Mouse (Mus musculus): ENCODE data around the gene Dlg5. TPM values are rescaled to one million over a fixed set of nuclear protein-coding genes. Genes with fewer than 3 reads are reported as not detected.

The Dlg5 gene
- polyA plus RNA-seq, 1 experiment from 2014 or later = 10.5 TPM

DNA sequence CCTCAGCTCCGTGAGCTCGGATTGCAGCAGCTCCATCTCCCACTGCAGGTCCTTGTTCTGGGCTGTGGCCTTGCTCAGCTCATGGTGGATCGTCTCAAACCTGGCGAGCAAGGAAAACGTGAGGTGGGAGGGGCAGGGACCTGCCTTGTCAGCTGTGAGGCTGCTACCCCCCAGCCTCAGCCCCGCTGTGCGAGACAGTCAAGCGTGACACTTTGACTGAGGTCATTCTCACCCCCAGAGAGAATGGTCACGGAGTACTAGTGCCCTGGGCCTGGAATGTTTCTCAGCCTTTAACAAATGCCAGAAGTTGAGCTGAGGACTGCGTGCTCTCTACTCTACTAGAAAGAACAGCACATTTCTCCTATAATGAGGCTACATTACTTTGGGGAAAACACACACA is 69.1 kb downstream of the Dlg5 start:
- H3K9ac ChIP-seq = no peak overlapping the region
- H3K4me1 ChIP-seq (replicated peaks) = no peaks in the 10 kb centered on the region
- ATAC-seq = no peak
- H3K27ac ChIP-seq = no peak overlapping the region
- H3K36me3 ChIP-seq = peaks cover 5% of the 10 kb centered on the region
- no peak overlapping the region for H3K4me3 ChIP-seq (replicated peaks)
- WGBS = 82% methylated on average over 10 of the region's 10 CpGs
- no peak overlapping the region for H3K4me2 ChIP-seq (replicated peaks)
- H3K27me3 ChIP-seq (replicated peaks) = no peaks in the 10 kb centered on the region
- H3K9me3 ChIP-seq = no peaks in the 10 kb centered on the region

DNA sequence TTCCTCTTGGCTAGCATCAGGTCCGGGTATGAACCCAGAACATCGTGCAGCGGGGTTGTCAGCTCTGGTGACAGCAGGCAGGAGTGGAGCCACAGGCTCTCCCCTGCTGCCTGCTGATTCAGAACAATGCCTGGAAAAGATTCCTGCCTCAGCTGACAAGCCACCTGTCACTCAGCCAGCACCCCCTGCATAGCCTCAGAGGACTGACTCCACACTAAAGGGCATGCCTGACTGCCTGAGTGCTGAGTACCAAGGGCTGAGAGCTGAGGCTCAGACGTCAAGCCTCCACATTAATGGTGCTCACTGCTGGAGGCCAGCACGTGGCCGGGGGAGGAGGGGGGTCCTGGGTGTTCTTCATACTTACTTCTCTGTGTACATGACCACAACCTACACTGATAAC is 72.4 kb downstream of the Dlg5 start:
- Histone ChIP-seq H3K27ac (no peak overlapping the region), H3K4me1 (replicated peaks) (no peaks in the 10 kb centered on the region), H3K9me3 (no peaks in the 10 kb centered on the region), H3K27me3 (replicated peaks) (no peaks in the 10 kb centered on the region), H3K36me3 (peaks cover 16% of the 10 kb centered on the region), H3K4me2 (replicated peaks) (no peak overlapping the region), H3K9ac (no peak overlapping the region), H3K4me3 (replicated peaks) (no peak overlapping the region)
- no peak for ATAC-seq
- 74% methylated on average over 6 of the region's 6 CpGs for WGBS

DNA sequence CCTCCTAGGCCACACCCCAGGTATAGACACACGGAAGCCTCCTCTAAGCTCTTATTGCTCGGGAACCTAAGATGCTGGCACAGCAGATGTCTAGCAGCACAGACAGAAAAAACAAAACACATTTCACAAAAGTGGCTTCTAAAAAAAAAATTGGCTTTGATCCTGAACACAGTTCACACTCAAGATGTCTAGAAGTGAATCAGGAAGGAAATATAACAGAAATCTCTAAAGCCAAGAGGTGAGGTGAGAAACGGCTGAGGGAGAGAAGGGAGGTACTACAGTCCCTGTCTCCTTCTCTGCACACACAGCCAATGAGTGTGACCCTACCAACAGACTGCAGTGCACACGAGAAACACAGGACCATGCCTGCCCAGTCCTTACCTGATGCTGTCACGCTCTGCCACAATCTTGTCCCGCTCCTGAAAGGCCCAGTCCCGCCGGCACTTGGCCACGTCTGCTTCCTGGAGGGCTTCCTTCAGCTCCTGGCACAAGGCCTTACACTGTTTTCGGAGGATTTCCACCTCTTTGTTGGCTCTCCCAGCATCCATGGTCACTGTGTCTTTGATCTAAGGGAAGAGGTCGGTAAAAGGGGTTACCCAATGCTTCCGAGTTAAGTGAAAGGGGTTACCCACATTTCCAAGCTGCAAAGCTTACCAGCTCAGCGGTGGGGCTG is 73.9 kb downstream of the Dlg5 start:
- H3K4me3 ChIP-seq (replicated peaks) = no peak overlapping the region
- H3K4me1 ChIP-seq (replicated peaks) = no peaks in the 10 kb centered on the region
- H3K36me3 ChIP-seq = peaks cover 16% of the 10 kb centered on the region
- WGBS = 79% methylated on average over 13 of the region's 13 CpGs
- no peaks in the 10 kb centered on the region for H3K9me3 ChIP-seq
- no peak overlapping the region for H3K9ac ChIP-seq
- no peaks in the 10 kb centered on the region for H3K27me3 ChIP-seq (replicated peaks)
- no peak for ATAC-seq
- no peak overlapping the region for H3K4me2 ChIP-seq (replicated peaks)
- no peak overlapping the region for H3K27ac ChIP-seq

DNA sequence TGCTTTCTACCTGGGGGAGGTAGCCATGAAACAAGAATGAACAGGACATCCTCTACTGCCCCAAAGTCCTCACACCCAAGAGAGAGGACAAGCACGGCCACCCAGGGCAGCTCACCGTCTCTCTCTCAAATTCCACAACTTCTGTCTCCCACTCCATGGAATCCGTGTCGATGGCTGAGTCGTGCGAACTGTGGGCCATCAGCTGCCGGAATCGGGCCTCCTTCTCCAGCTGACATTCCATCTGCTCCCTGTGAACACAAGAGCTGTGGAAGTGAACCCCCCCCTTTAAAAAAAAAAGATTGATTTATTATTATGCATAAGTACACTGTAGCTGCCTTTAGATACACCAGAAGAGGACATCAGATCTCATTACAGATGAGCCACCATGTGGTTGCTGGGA is 79.7 kb downstream of the Dlg5 start:
- H3K36me3 ChIP-seq = peaks cover 35% of the 10 kb centered on the region
- no peak for ATAC-seq

DNA sequence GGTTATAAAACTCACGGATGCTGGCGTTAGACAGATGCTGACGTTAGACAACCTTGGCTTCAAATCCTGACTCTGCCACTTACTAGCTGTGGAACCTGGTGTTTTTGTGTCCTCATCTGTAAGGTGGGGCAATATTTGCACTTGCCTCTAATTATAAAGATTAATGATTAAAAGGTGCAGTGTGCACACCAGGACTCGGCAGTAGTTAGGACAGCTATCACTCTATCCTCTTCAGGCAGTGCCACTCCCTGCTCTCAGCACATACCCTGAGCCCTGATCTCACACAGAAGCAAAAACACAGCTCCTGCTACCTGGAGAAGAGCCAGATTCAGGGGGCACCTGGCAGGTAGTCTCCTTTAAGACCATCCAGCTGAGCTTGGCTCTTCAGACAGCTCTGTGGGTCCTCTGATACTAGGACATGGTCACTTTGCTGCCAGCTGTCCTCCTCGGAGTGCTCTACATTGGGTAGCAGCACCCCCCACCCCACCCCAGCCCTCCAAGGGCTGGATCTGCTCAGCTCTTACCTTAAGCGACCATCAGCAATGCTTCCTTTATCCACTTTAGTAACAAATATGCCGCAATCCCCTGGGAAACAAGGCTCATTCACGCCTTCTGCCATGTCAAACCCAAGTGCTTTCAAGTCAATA is 80.9 kb downstream of the Dlg5 start:
- Histone ChIP-seq H3K27me3 (replicated peaks) (no peaks in the 10 kb centered on the region), H3K9ac (no peak overlapping the region), H3K4me3 (replicated peaks) (no peak overlapping the region), H3K36me3 (peaks cover 33% of the 10 kb centered on the region), H3K9me3 (no peaks in the 10 kb centered on the region), H3K27ac (0 out of 2 replicates have a peak overlapping the region, but pooled peaks have one; percentile 17), H3K4me1 (replicated peaks) (peaks cover 7% of the 10 kb centered on the region; the same call in 1 of the 2 replicates), H3K4me2 (replicated peaks) (no peak overlapping the region)
- peak; percentile 96 for ATAC-seq
- 70% methylated on average over 8 of the region's 8 CpGs for WGBS

More for the DNA sequence above, 79.7 kb downstream of the Dlg5 start:
- Histone ChIP-seq H3K27me3 (replicated peaks) (no peaks in the 10 kb centered on the region), H3K4me3 (replicated peaks) (no peak overlapping the region), H3K27ac (no peak overlapping the region), H3K4me2 (replicated peaks) (no peak overlapping the region), H3K9me3 (no peaks in the 10 kb centered on the region), H3K4me1 (replicated peaks) (peaks cover 7% of the 10 kb centered on the region; the same call in 1 of the 2 replicates), H3K9ac (no peak overlapping the region)
- WGBS = 94% methylated on average over 8 of the region's 8 CpGs

DNA sequence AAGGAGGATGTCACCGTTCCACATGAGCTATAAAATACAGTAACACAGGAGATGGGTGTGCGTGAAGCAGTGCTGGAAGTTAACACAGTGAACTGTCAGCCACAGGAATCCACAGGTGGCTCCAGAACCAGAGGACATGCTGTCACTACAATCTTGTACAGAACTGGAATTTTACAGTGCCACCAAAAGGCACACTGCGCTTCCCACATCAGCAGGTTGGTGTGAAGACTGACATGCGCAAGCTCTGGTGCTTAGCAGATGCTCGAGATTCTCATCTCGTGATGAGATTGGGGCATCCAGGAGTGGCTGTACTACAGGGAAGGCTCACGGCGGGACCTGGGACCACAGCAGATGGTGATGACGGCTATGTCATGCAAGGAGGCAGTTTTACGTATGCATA is 82.9 kb downstream of the Dlg5 start:
- WGBS = 87% methylated on average over 10 of the region's 10 CpGs
- Histone ChIP-seq H3K4me2 (replicated peaks) (no peak overlapping the region), H3K9me3 (no peaks in the 10 kb centered on the region), H3K27me3 (replicated peaks) (no peaks in the 10 kb centered on the region), H3K9ac (no peak overlapping the region), H3K27ac (no peak overlapping the region), H3K36me3 (peaks cover 31% of the 10 kb centered on the region; the same call in 1 of the 2 replicates), H3K4me3 (replicated peaks) (no peak overlapping the region), H3K4me1 (replicated peaks) (peaks cover 7% of the 10 kb centered on the region; the same call in 1 of the 2 replicates)
- no peak for ATAC-seq

DNA sequence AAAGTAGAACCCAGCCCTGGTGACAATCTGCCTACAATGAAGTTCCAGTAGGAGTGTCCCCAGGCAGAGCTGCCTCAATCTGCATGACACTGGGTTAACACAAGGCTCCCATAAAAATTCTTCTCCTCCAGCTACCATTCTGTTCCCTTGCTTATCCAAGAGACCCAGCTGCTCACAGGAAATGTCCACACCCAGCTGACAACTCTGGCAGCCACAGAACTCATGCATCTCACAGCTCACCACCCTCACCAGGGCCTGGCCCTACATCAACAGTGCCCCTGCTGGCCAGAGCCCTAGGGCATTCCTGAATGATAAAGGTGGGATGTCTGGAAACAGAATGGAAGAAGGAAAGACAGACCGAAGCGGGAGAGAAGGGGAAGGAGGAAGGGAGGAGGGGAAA is 96.8 kb downstream of the Dlg5 start:
- H3K9ac ChIP-seq = no peak overlapping the region
- no peak overlapping the region for H3K27ac ChIP-seq
- no peak overlapping the region for H3K4me2 ChIP-seq (replicated peaks)
- H3K4me1 ChIP-seq (replicated peaks) = no peaks in the 10 kb centered on the region
- 83% methylated on average over 2 of the region's 2 CpGs for WGBS
- no peaks in the 10 kb centered on the region for H3K27me3 ChIP-seq (replicated peaks)
- H3K36me3 ChIP-seq = peaks cover 48% of the 10 kb centered on the region
- no peaks in the 10 kb centered on the region for H3K9me3 ChIP-seq
- ATAC-seq = no peak
- no peak overlapping the region for H3K4me3 ChIP-seq (replicated peaks)

DNA sequence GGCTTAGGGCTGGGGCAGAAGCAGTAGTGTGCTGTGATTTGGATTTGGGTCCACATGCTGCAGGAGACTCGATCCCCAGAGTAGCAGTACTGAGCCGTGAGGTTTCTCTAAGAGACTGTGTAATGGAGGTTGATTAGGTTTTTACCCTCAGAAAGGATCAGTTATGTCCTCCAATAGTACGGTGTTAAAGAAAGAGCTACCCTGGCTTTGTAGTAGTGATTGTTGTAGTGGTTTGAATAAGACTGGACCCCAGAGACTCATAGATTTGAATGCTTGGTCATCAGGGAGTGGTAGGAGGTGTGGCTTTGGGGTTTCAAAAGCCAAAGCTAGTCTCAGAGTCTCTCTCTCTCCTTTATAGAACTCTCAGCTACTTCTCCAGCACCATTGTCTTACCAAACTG is 100.9 kb downstream of the Dlg5 start:
- WGBS = 84% methylated on average over 3 of the region's 3 CpGs
- no peaks in the 10 kb centered on the region for H3K4me1 ChIP-seq (replicated peaks)
- H3K9me3 ChIP-seq = no peaks in the 10 kb centered on the region
- H3K27ac ChIP-seq = no peak overlapping the region
- no peak overlapping the region for H3K4me2 ChIP-seq (replicated peaks)
- H3K4me3 ChIP-seq (replicated peaks) = no peak overlapping the region
- peaks cover 29% of the 10 kb centered on the region for H3K36me3 ChIP-seq
- no peak for ATAC-seq
- no peaks in the 10 kb centered on the region for H3K27me3 ChIP-seq (replicated peaks)
- no peak overlapping the region for H3K9ac ChIP-seq

DNA sequence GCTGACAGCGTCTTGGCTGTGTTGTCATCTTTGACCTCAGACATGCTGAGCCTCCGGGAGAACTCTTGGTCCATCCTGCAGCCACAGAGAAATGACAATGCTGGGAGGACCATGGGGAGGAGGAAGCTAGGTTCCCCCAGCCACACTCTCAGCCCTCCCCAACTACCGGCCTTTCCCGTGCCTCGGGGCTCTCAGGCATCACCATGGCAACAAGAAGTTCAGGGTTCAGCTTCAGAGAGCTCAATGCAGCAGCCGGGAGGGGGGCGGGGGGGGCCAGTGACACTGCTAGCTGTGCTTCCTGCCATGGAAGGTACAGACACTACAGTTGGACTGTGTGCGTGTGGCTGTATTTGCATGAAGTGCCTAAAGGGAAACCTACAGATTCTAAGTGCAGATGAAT is 101.3 kb downstream of the Dlg5 start:
- H3K4me3 ChIP-seq (replicated peaks) = no peak overlapping the region
- WGBS = 50% methylated on average over 8 of the region's 8 CpGs
- no peak overlapping the region for H3K9ac ChIP-seq
- no peak overlapping the region for H3K4me2 ChIP-seq (replicated peaks)
- no peaks in the 10 kb centered on the region for H3K9me3 ChIP-seq
- no peaks in the 10 kb centered on the region for H3K27me3 ChIP-seq (replicated peaks)
- H3K4me1 ChIP-seq (replicated peaks) = no peaks in the 10 kb centered on the region
- no peak for ATAC-seq
- no peak overlapping the region for H3K27ac ChIP-seq
- H3K36me3 ChIP-seq = peaks cover 31% of the 10 kb centered on the region

DNA sequence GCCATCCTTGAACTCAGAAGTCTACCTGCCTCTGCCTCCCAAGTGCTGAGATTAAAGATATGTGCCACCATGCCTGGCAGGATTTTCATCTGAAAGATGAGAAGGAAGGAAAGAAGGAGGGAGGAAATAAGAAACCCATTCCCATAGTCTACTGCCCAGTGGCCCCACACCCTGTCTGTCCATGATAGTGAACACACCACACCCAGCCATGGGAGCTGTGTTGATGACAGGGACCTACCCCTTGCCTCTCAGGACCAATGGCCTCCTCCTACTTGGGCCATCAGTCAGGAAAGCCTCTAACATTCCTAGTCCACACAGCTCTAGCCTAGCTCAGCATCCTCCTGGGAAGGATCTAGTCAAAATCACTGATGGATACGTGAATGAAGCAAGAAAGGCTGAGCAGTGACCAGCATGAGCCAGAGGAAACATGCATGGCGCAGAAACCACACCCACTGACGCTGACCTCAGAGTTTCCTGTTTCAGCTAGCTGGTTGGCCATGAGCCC is 102.7 kb downstream of the Dlg5 start:
- Histone ChIP-seq H3K4me2 (replicated peaks) (no peak overlapping the region), H3K4me1 (replicated peaks) (no peaks in the 10 kb centered on the region), H3K27me3 (replicated peaks) (no peaks in the 10 kb centered on the region), H3K27ac (no peak overlapping the region), H3K9me3 (no peaks in the 10 kb centered on the region), H3K4me3 (replicated peaks) (no peak overlapping the region), H3K36me3 (peaks cover 23% of the 10 kb centered on the region), H3K9ac (no peak overlapping the region)
- WGBS = 82% methylated on average over 3 of the region's 3 CpGs
- ATAC-seq = no peak

DNA sequence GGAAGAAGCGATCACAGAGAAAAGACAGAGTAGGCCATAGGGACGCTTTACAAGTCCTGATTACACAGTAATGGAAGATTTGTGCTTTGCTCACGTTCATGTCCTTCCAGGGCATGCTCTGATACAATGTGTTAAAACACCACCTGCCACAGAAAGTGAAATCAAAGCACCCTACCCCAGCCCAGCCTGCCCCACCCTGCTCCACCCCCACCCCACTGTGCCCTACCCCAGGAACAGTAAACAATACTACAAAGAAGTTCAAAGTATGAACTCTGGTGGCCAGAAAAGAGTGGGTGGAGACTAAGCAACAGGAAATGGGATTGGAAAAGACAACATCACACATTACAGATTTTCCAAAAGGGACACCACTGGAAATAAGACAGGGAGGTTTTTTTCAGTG is 104.0 kb downstream of the Dlg5 start:
- Histone ChIP-seq H3K9ac (no peak overlapping the region), H3K36me3 (peaks cover 19% of the 10 kb centered on the region), H3K27ac (no peak overlapping the region), H3K4me2 (replicated peaks) (no peak overlapping the region), H3K9me3 (no peaks in the 10 kb centered on the region), H3K27me3 (replicated peaks) (no peaks in the 10 kb centered on the region), H3K4me1 (replicated peaks) (no peaks in the 10 kb centered on the region), H3K4me3 (replicated peaks) (no peak overlapping the region)
- ATAC-seq = peak; percentile 76
- 70% methylated on average over 3 of the region's 3 CpGs for WGBS

DNA sequence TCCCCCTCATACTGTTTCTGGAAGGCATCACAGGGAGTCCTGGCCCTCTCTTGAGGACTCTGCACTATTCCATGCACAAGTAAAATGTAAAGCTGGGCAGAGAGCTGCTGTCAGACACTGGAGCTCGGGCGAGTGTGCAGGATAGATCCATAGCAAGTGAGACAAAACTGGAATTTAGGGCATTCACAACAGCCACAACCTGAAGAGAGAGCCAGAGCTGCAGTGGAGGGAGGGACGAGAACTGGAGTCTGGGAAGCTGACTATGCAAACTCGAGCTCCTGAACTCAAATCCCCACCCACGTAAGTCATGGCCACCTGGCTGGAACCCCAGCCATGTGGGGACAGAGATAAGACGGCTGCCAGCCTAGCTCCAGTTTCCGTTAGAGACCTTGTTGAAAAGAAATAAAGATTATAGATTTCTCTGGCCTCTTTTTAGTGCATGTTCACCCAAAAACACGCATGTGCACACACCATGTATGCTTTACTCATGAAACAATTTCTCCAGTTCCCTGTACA is 105.4 kb downstream of the Dlg5 start:
- Histone ChIP-seq H3K9me3 (no peaks in the 10 kb centered on the region), H3K4me2 (replicated peaks) (no peak overlapping the region), H3K27ac (no peak overlapping the region), H3K27me3 (replicated peaks) (no peaks in the 10 kb centered on the region), H3K36me3 (peaks cover 24% of the 10 kb centered on the region), H3K4me3 (replicated peaks) (no peak overlapping the region), H3K4me1 (replicated peaks) (no peaks in the 10 kb centered on the region), H3K9ac (no peak overlapping the region)
- no peak for ATAC-seq
- 75% methylated on average over 8 of the region's 8 CpGs for WGBS

Measured in intestine, embryonic 15.5 days (tissue).